Mouse (Mus musculus) erythroid progenitor cell, adult 5-6 weeks (primary cell): ENCODE measurements around the gene Akap10. TPM values are rescaled to one million over a fixed set of nuclear protein-coding genes. Genes with fewer than 3 reads are reported as not detected.

Experiments
- ATAC-seq: replicated peaks from 2 replicates; pipeline ENCODE4 v1.8.0; 2016; ENCODE audit warnings: moderate number of reproducible peaks, mild to moderate bottlenecking, moderate TSS enrichment, inconsistent platforms; ENCODE audit not compliant: poor library complexity, low FRiP score, severe bottlenecking
- total RNA-seq, 2 experiments: library from RNA; stranded (forward) in 1 of 2; stranded (reverse) in 1 of 2; fragments of 150-400 nt in 1 of 2; fragments of 186-747, 209-891 nt in 1 of 2; gene quantifications; 2 replicates each; pipeline versions ENCODE4 v1.2.3 to v1.2.4; 2015 to 2017; ENCODE audit warnings: low replicate concordance in 2 of 2

The Akap10 gene
- 16.3 and 20.5 TPM in 2 replicates for total RNA-seq (2015; ENCODE audit: low replicate concordance)
- 19.8 and 28.8 TPM in 2 replicates for total RNA-seq (2017; ENCODE audit: low replicate concordance)

- peak; percentile 96 for ATAC-seq
Observed at GRCm38 (mm10) chr11:61930098-61930517, at the start of gene Akap10. Gene Akap10, minus strand, starts transcription at chr11:61930252.

- peak; percentile 86 for ATAC-seq
Observed at GRCm38 (mm10) chr11:61975783-61976182, 45.7 kb upstream of the Akap10 start.

- ATAC-seq, result no peak
Observed at GRCm38 (mm10) chr11:61974106-61974707, 44.2 kb upstream of the Akap10 start.

- no peak for ATAC-seq
Observed at GRCm38 (mm10) chr11:61971441-61972221, 41.6 kb upstream of the Akap10 start.

- ATAC-seq, result no peak
Observed at GRCm38 (mm10) chr11:61970901-61971300, 40.8 kb upstream of the Akap10 start.

- peak; percentile 89 for ATAC-seq
Observed at GRCm38 (mm10) chr11:61968875-61969274, 38.8 kb upstream of the Akap10 start.

- peak; percentile 47 for ATAC-seq
Observed at GRCm38 (mm10) chr11:61967034-61967433, 37.0 kb upstream of the Akap10 start.

GRCm38 (mm10) chr11:61964611-61965010 is 34.6 kb upstream of the Akap10 start:
- ATAC-seq, result no peak

GRCm38 (mm10) chr11:61963193-61963592 is 33.1 kb upstream of the Akap10 start:
- no peak for ATAC-seq

GRCm38 (mm10) chr11:61962684-61963083 is 32.6 kb upstream of the Akap10 start:
- ATAC-seq, result no peak

GRCm38 (mm10) chr11:61960096-61960495 is 30.0 kb upstream of the Akap10 start:
- peak; percentile 56 for ATAC-seq

GRCm38 (mm10) chr11:61958706-61959105 is 28.7 kb upstream of the Akap10 start:
- peak; percentile 57 for ATAC-seq

- peak; percentile 83 for ATAC-seq
Observed at GRCm38 (mm10) chr11:61957296-61957813, 27.3 kb upstream of the Akap10 start.

- ATAC-seq, result peak; percentile 75
Observed at GRCm38 (mm10) chr11:61956572-61957295, 26.7 kb upstream of the Akap10 start, which contains the start of gene Specc1. Gene Specc1, plus strand, starts transcription at chr11:61956763.

- ATAC-seq, result no peak
Observed at GRCm38 (mm10) chr11:61955951-61956350, 25.9 kb upstream of the Akap10 start.

GRCm38 (mm10) chr11:61955136-61955535 is 25.1 kb upstream of the Akap10 start:
- no peak for ATAC-seq

GRCm38 (mm10) chr11:61950632-61951031 is 20.6 kb upstream of the Akap10 start:
- peak; percentile 74 for ATAC-seq

- ATAC-seq, result no peak
Observed at GRCm38 (mm10) chr11:61949315-61949714, 19.3 kb upstream of the Akap10 start.

GRCm38 (mm10) chr11:61946608-61947007 is 16.6 kb upstream of the Akap10 start:
- ATAC-seq, result no peak

GRCm38 (mm10) chr11:61944417-61944816 is 14.4 kb upstream of the Akap10 start:
- ATAC-seq, result no peak
